8 mouse cellular contexts compared by ENCODE assay signal in the genomic region with DNA sequence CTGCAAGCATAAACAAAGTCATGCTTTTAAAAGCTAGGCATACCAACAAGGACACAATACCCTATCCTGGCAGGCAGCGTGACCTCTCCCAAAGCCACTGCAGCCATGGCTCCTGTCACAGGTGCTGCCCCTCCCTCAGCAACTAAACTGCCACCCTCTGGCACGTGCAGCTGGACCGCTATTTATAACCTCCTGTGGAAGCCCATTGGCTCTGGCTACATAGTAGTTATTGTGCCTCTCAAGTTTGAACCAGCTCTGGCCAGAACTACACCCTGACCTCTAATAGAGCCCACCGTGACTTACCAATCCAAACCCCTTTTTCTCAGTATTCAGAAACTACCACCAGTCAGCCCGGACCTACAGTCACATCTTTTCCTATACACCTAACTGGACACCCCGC. TPM values are rescaled to one million over a fixed set of nuclear protein-coding genes. Genes with fewer than 3 reads are reported as not detected.
A peak's percentile ranks its signal among the peaks of the same experiment; 100 is the strongest.
DNase-seq lines count a peak whose midpoint lies in the region; ATAC-seq and TF ChIP-seq lines count a peak whose summit lies in the region.

No protein-coding gene starts in this region.

- no peak for TF ChIP-seq POLR2A in brain, embryonic 14.5 days (IDR thresholded peaks at IDR 0.05; ENCODE audit: borderline replicate concordance, extremely low read depth, insufficient read depth, insufficient read length, poor library complexity, severe bottlenecking)

- peak; percentile 47 for DNase-seq in brain, embryonic 14.5 days (ENCODE audit: low read depth)
- DNase-seq in heart, adult 18-20 months: peak; percentile 80 to 86
- peak; percentile 69 for DNase-seq in kidney, adult 18-20 months
- peak; percentile 9 for DNase-seq in lung, postnatal 10 days
- no peak for DNase-seq in frontal cortex, postnatal 36 days (ENCODE audit: low spot score in 2 of 2)
- DNase-seq in layer of hippocampus, adult 8-10 months (ENCODE audit: low spot score in 2 of 2): no peak

- H3K9me3 ChIP-seq in E14TG2a.4 (ENCODE audit: low read length): peaks cover 6% of the 10 kb centered on the region; the same call in 1 of the 2 replicates
- H3K9me3 ChIP-seq in stomach, embryonic 16.5 days (replicated peaks; ENCODE audit: control insufficient read depth, low read length): no peaks in the 10 kb centered on the region

- peak overlapping the region; percentile 91 for H3K9ac ChIP-seq in stomach, embryonic 16.5 days (ENCODE audit: low read length)

- no peaks in the 10 kb centered on the region for H3K27me3 ChIP-seq in E14TG2a.4 (ENCODE audit: insufficient read depth, low read length)
- H3K27me3 ChIP-seq in stomach, embryonic 16.5 days (ENCODE audit: control insufficient read depth, insufficient read depth, low read length): no peaks in the 10 kb centered on the region

- no peak for TF ChIP-seq CTCF in E14TG2a.4 (conservative IDR thresholded peaks at IDR 0.05; ENCODE audit: low read length)
- no peak for TF ChIP-seq CTCF in brain, embryonic 14.5 days (IDR thresholded peaks at IDR 0.05; ENCODE audit: borderline replicate concordance, extremely low read depth, insufficient read depth, insufficient read length)

- 0 out of 2 replicates have a peak, but pooled peaks have one; percentile 17 for ATAC-seq in stomach, embryonic 16.5 days (ENCODE audit: insufficient read depth, low FRiP score)

- peak overlapping the region; percentile 74 for H3K4me2 ChIP-seq in stomach, embryonic 16.5 days (ENCODE audit: low read depth, low read length)

- 7% methylated on average over 6 of the region's 6 CpGs for WGBS in stomach, embryonic 16.5 days

- H3K4me3 ChIP-seq in E14TG2a.4 (replicated peaks; ENCODE audit: low read length): peak overlapping the region; percentile 94
- H3K4me3 ChIP-seq in stomach, embryonic 16.5 days (replicated peaks; ENCODE audit: low read length): peak overlapping the region; percentile 89

- peaks cover 39% of the 10 kb centered on the region for H3K4me1 ChIP-seq in E14TG2a.4 (replicated peaks; ENCODE audit: low read depth, low read length)
- peaks cover 10% of the 10 kb centered on the region for H3K4me1 ChIP-seq in stomach, embryonic 16.5 days (ENCODE audit: control insufficient read depth, insufficient read depth, low read length)

- no peak overlapping the region for H3K27ac ChIP-seq in stomach, embryonic 16.5 days (ENCODE audit: low read length)

- H3K36me3 ChIP-seq in E14TG2a.4 (ENCODE audit: insufficient read depth, low read length): peaks cover 13% of the 10 kb centered on the region
- H3K36me3 ChIP-seq in stomach, embryonic 16.5 days (ENCODE audit: control insufficient read depth, insufficient read depth, low read length): no peaks in the 10 kb centered on the region

RNA-seq across cellular contexts. Expression of a gene that starts 20.4 kb away (rescaled TPM):
- 65.7 and 77.6 TPM in 2 replicates for polyA plus RNA-seq in brain, embryonic 14.5 days (2012; rRNA removed)
- 100 to 1,000 TPM; 117 to 118 TPM for total RNA-seq in heart, adult 18-20 months (2021)
- polyA plus RNA-seq in stomach, embryonic 16.5 days (2015; fragmentation: Nextera tagmentation; extraction: Ambion mirVana): 57.0 and 64.1 TPM in 2 replicates
- 100 to 1,000 TPM in 3 of 4 experiments, 10 to 100 TPM in 1; 99.3 to 111 (median 105) TPM for total RNA-seq in layer of hippocampus, adult 8-10 months (2022)

RNA-seq across cellular contexts. Expression of a gene that starts 54.5 kb away (rescaled TPM):
- 116 and 191 TPM in 2 replicates for polyA plus RNA-seq in brain, embryonic 14.5 days (2012; rRNA removed)
- 1 to 10 TPM; 5.6 to 9.2 TPM for total RNA-seq in heart, adult 18-20 months (2021)
- 49.5 and 50.8 TPM in 2 replicates for polyA plus RNA-seq in stomach, embryonic 16.5 days (2015; fragmentation: Nextera tagmentation; extraction: Ambion mirVana)
- total RNA-seq in layer of hippocampus, adult 8-10 months (2022): 10 to 100 TPM; 20.2 to 28.5 (median 27.5) TPM

Comparison
In these comparisons a context has a peak if more than half of its experiments do, and no peak if none do; other contexts are left out.
1. DNase-seq: peak in brain, embryonic 14.5 days (single experiment), heart, adult 18-20 months (2 of 2), kidney, adult 18-20 months (single experiment) and lung, postnatal 10 days (single experiment); none in frontal cortex, postnatal 36 days (0 of 2) and layer of hippocampus, adult 8-10 months (0 of 2).